In genomic region chr1:36066216-36066980, GRCm38 (mm10) we compare ENCODE assay signal across 13 mouse cellular contexts. TPM values are rescaled to one million over a fixed set of nuclear protein-coding genes. Genes with fewer than 3 reads are reported as not detected.
DNase-seq lines count a peak whose midpoint lies in the region; ATAC-seq and TF ChIP-seq lines count a peak whose summit lies in the region.
"Had no signal": no experiment of that assay in that cellular context is flagged by ENCODE, and none has a peak within 500 bp of the region (broad histone marks: within the 10 kb centered on the region; RNA-seq: fewer than 3 reads in every experiment).

No protein-coding gene starts in this region.

- WGBS in kidney, adult 2 months = 73% methylated on average over 6 of the region's 6 CpGs
- WGBS in liver, embryonic 16.5 days (ENCODE audit: insufficient replicate concordance) = 81% methylated on average over 6 of the region's 6 CpGs

- no peaks in the 10 kb centered on the region for H3K27me3 ChIP-seq in kidney, adult 2 months (replicated peaks; ENCODE audit: control insufficient read depth, insufficient read depth, low read length)
- no peaks in the 10 kb centered on the region for H3K27me3 ChIP-seq in liver, embryonic 16.5 days (ENCODE audit: control insufficient read depth, insufficient read depth, low read depth, low read length)

- H3K9ac ChIP-seq in liver, embryonic 16.5 days (ENCODE audit: low read depth, low read length) = no peak overlapping the region

- H3K27ac ChIP-seq in kidney, adult 2 months (ENCODE audit: insufficient read depth, low read depth, low read length) = no peak overlapping the region
- peak overlapping the region; percentile 45; the same call in 1 of the 2 replicates for H3K27ac ChIP-seq in liver, embryonic 16.5 days (ENCODE audit: low read length)

- H3K4me1 ChIP-seq in kidney, adult 2 months (ENCODE audit: control insufficient read depth, insufficient read depth, low read length) = peaks cover 27% of the 10 kb centered on the region
- H3K4me1 ChIP-seq in liver, embryonic 16.5 days (ENCODE audit: control insufficient read depth, low read depth, low read length) = peaks cover 59% of the 10 kb centered on the region

- peak; percentile 31 for DNase-seq in cerebellum, adult 9-11 months
- no peak for DNase-seq in cerebellum, postnatal 10 days
- peak; percentile 58 for DNase-seq in kidney, adult 2 months
- no peak for DNase-seq in kidney, postnatal 14 days
- peak; percentile 8 for DNase-seq in thymus, postnatal 4 days
- DNase-seq in thymus, postnatal 14 days = no peak
- DNase-seq: heart, adult 18-20 months; thymus, adult 2 months had no signal

- no peak for TF ChIP-seq POLR2A in kidney, adult 2 months (IDR thresholded peaks at IDR 0.05; ENCODE audit: low read depth, low read length)

- no peak for ATAC-seq in liver, embryonic 16.5 days (ENCODE audit: low read depth)
- ATAC-seq in erythroblast, adult 5-6 weeks (replicated peaks; ENCODE audit: low FRiP score, poor library complexity, severe bottlenecking) = no peak
- ATAC-seq: forebrain, embryonic 16.5 days; intestine, postnatal 0 days had no signal

- no peaks in the 10 kb centered on the region for H3K9me3 ChIP-seq in liver, embryonic 16.5 days (replicated peaks; ENCODE audit: control insufficient read depth, low read length)
- H3K9me3 ChIP-seq: embryonic facial prominence, embryonic 13.5 days had no signal

- H3K4me2 ChIP-seq in liver, embryonic 16.5 days (ENCODE audit: low read depth, low read length) = no peak overlapping the region

- TF ChIP-seq CTCF in kidney, adult 2 months (conservative IDR thresholded peaks at IDR 0.05; ENCODE audit: insufficient read depth, insufficient read length, low read depth, low read length) = no peak

- no peak overlapping the region for H3K4me3 ChIP-seq in kidney, adult 2 months (ENCODE audit: insufficient read depth, low read depth, low read length)
- no peak overlapping the region for H3K4me3 ChIP-seq in liver, embryonic 16.5 days (ENCODE audit: low read depth, low read length)

- H3K36me3 ChIP-seq in kidney, adult 2 months (ENCODE audit: control insufficient read depth, insufficient read depth, low read length) = no peaks in the 10 kb centered on the region
- peaks cover 5% of the 10 kb centered on the region; the same call in 1 of the 2 replicates for H3K36me3 ChIP-seq in liver, embryonic 16.5 days (ENCODE audit: control insufficient read depth, insufficient read depth)

RNA-seq across cellular contexts. Expression of gene Hs6st1, which starts 1.8 kb away (rescaled TPM):
- 123 and 142 TPM in 2 replicates for polyA plus RNA-seq in kidney, adult 2 months (2012; rRNA removed)
- polyA plus RNA-seq in liver, embryonic 16.5 days (2015; fragmentation: Nextera tagmentation; extraction: Ambion mirVana) = 4.7 and 5.2 TPM in 2 replicates
- 82.8 and 141 TPM in 2 replicates for total RNA-seq in erythroblast, adult 5-6 weeks (2015; ENCODE audit: low replicate concordance)
- total RNA-seq in erythroblast, adult 5-6 weeks (2017; ENCODE audit: low replicate concordance) = 123 and 134 TPM in 2 replicates

Comparison
In these comparisons a context has a peak if more than half of its experiments do, and no peak if none do; other contexts are left out.
1. DNase-seq: peak in cerebellum, adult 9-11 months (single experiment), kidney, adult 2 months (single experiment) and thymus, postnatal 4 days (single experiment); none in cerebellum, postnatal 10 days (0 of 2), kidney, postnatal 14 days (single experiment) and thymus, postnatal 14 days (single experiment).
2. RNA of gene Hs6st1, which starts 1.8 kb away (polyA plus RNA-seq): 123 to 142 TPM in kidney, adult 2 months; 4.7 to 5.2 TPM in liver, embryonic 16.5 days; every median in the first group is over 10 times any median in the second.